Mouse (Mus musculus) monocyte, adult 5-6 weeks (primary cell): Measurements from ENCODE around the gene Qpct. TPM values are rescaled to one million over a fixed set of nuclear protein-coding genes. Genes with fewer than 3 reads are reported as not detected.
"Not testable (repeated sequence)": the region's sequence is repeated elsewhere in the genome, so short reads cannot be mapped to it uniquely, and the experiment has no call there.

Source experiments
- ATAC-seq: fragments of 153-309, 156-312 bp; replicated peaks from 2 replicates; pipeline ENCODE4 v1.8.0; 2017; ENCODE audit warnings: mild to moderate bottlenecking; ENCODE audit not compliant: low TSS enrichment, insufficient number of reproducible peaks, severe bottlenecking, poor library complexity, low FRiP score
- total RNA-seq: library from RNA; stranded (forward); fragments of 200-1000, 200-491, 200-594 nt; gene quantifications from 3 replicates; pipeline ENCODE4 v1.2.3, GENCODE M21; 2017

Qpct gene
- total RNA-seq, 1 experiment from 2014 or later: 7.2 TPM

- ATAC-seq: no peak
Measured at GRCm38 (mm10) chr17:79068581-79068980, 16.9 kb downstream of the Qpct start.

- no peak for ATAC-seq
Measured at GRCm38 (mm10) chr17:79069019-79069418, 17.3 kb downstream of the Qpct start.

GRCm38 (mm10) chr17:79069766-79070480, 18.2 kb downstream of the Qpct start:
- no peak for ATAC-seq

GRCm38 (mm10) chr17:79071951-79072350, 20.2 kb downstream of the Qpct start:
- no peak for ATAC-seq

GRCm38 (mm10) chr17:79076974-79077847, 25.5 kb downstream of the Qpct start:
- ATAC-seq: no peak

GRCm38 (mm10) chr17:79077848-79078146, 26.1 kb downstream of the Qpct start:
- no peak for ATAC-seq

GRCm38 (mm10) chr17:79078248-79078647, 26.5 kb downstream of the Qpct start:
- no peak for ATAC-seq

GRCm38 (mm10) chr17:79091710-79092109, 40.0 kb downstream of the Qpct start:
- ATAC-seq: no peak

- no peak for ATAC-seq
Measured at GRCm38 (mm10) chr17:79093286-79093975, 41.7 kb downstream of the Qpct start.

GRCm38 (mm10) chr17:79095624-79096023, 43.9 kb downstream of the Qpct start:
- peak; percentile 68 for ATAC-seq

GRCm38 (mm10) chr17:79099866-79100265, 48.2 kb downstream of the Qpct start:
- no peak for ATAC-seq

- no peak for ATAC-seq
Measured at GRCm38 (mm10) chr17:79108238-79108637, 56.5 kb downstream of the Qpct start.

GRCm38 (mm10) chr17:79109576-79109975, 57.9 kb downstream of the Qpct start:
- no peak for ATAC-seq

- ATAC-seq: 0 out of 2 replicates have a peak, but pooled peaks have one; percentile 40
Measured at GRCm38 (mm10) chr17:79110936-79111348, 59.2 kb downstream of the Qpct start.

- ATAC-seq: not testable (repeated sequence)
Measured at GRCm38 (mm10) chr17:79115248-79115647, 63.5 kb downstream of the Qpct start.

GRCm38 (mm10) chr17:79119066-79119465, 67.4 kb downstream of the Qpct start:
- no peak for ATAC-seq

GRCm38 (mm10) chr17:79120269-79120668, 68.6 kb downstream of the Qpct start:
- no peak for ATAC-seq

GRCm38 (mm10) chr17:79133740-79134139, 82.0 kb downstream of the Qpct start:
- no peak for ATAC-seq

GRCm38 (mm10) chr17:79135826-79136225, 84.1 kb downstream of the Qpct start:
- ATAC-seq: no peak
